Mouse (Mus musculus): ENCODE measurements around the gene Abhd16a. TPM values are rescaled to one million over a fixed set of nuclear protein-coding genes. Genes with fewer than 3 reads are reported as not detected.
"Not testable (repeated sequence)": the region's sequence is repeated elsewhere in the genome, so short reads cannot be mapped to it uniquely, and the experiment has no call there.

The Abhd16a gene
- polyA plus RNA-seq, 1 experiment: 64.7 TPM

- Histone ChIP-seq H3ac (ENCODE audit: control insufficient read depth, insufficient read length) (peak within 1 kb of the TSS; percentile 66), H3K79me2 (ENCODE audit: control insufficient read depth, insufficient read depth) (peaks cover 30% of the 10 kb centered on the region), H3K4me2 (ENCODE audit: low read depth) (peak within 1 kb of the TSS; percentile 97), H3K36me3 (ENCODE audit: control insufficient read depth, insufficient read depth) (peaks cover 7% of the 10 kb centered on the region), H3K4me3 (peak within 1 kb of the TSS; percentile 97), H3K27me3 (ENCODE audit: control insufficient read depth, insufficient read depth, insufficient read length) (no peaks in the 10 kb centered on the region)
- TF ChIP-seq CEBPB (IDR thresholded peaks at IDR 0.05; ENCODE audit: insufficient read depth, poor library complexity, severe bottlenecking) (no peak), MYOG (IDR thresholded peaks at IDR 0.05; ENCODE audit: control insufficient read depth in 1 of 3, insufficient read depth in 1 of 3, insufficient read length in 2 of 3, low read depth in 2 of 3) (no peak), POLR2AphosphoS2 (IDR thresholded peaks at IDR 0.05; ENCODE audit: insufficient read length, low read depth) (peak; percentile 41), SRF (IDR thresholded peaks at IDR 0.05; ENCODE audit: control insufficient read depth, insufficient read length, low read depth) (peak; percentile 38), TCF12 (IDR thresholded peaks at IDR 0.05; ENCODE audit: insufficient read depth, poor library complexity, severe bottlenecking) (no peak), TCF3 (IDR thresholded peaks at IDR 0.05; ENCODE audit: insufficient read length, low read depth) (no peak), REST (IDR thresholded peaks at IDR 0.05; ENCODE audit: insufficient read depth, insufficient read length) (no peak), POLR2A (IDR thresholded peaks at IDR 0.05; ENCODE audit: insufficient read length, low read depth) (peak; percentile 51), USF1 (IDR thresholded peaks at IDR 0.05; ENCODE audit: low read depth) (no peak), MYOD1 (IDR thresholded peaks at IDR 0.05; ENCODE audit: control insufficient read depth in 1 of 3, insufficient read length in 2 of 3, low read depth in 2 of 3) (no peak)
These were observed 32.2 kb downstream of the Abhd16a start, which contains the start of gene Gpank1 for GRCm38 (mm10) chr17:35121143-35121799. TSS of gene Gpank1 (plus strand) at chr17:35121455.

GRCm38 (mm10) chr17:35121871-35122303 is 32.8 kb downstream of the Abhd16a start, which contains the start of gene Csnk2b:
TSS of gene Csnk2b (minus strand) at chr17:35122053.
- Histone ChIP-seq H3K79me2 (ENCODE audit: control insufficient read depth, insufficient read depth) (peaks cover 36% of the 10 kb centered on the region), H3K36me3 (ENCODE audit: control insufficient read depth, insufficient read depth) (peaks cover 7% of the 10 kb centered on the region), H3K27me3 (ENCODE audit: control insufficient read depth, insufficient read depth, insufficient read length) (no peaks in the 10 kb centered on the region), H3ac (ENCODE audit: control insufficient read depth, insufficient read length) (peak within 1 kb of the TSS; percentile 66), H3K4me3 (peak within 1 kb of the TSS; percentile 97), H3K4me2 (ENCODE audit: low read depth) (peak within 1 kb of the TSS; percentile 97)
- TF ChIP-seq E2F4 (IDR thresholded peaks at IDR 0.05; ENCODE audit: insufficient read depth) (peak; percentile 74), TCF3 (IDR thresholded peaks at IDR 0.05; ENCODE audit: insufficient read length, low read depth) (no peak), CEBPB (IDR thresholded peaks at IDR 0.05; ENCODE audit: insufficient read depth, poor library complexity, severe bottlenecking) (no peak)

DNA sequence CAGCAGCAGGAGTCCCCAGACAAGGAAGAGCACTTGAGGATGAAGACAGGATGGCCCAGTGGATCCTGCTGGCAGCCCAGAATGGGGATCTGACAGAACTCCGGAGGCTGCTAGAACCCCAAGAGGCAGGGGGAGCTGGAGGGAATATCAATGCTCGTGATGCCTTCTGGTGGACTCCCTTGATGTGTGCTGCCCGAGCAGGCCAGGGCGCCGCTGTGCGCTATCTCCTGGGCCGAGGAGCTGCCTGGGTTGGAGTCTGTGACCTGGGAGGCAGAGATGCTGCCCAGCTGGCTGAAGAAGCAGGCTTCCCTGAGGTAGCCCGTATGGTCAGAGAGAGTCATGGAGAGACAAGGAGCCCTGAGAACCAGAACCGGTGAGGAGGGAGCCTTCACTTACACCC is 34.2 kb downstream of the Abhd16a start:
- H3K27me3 ChIP-seq (ENCODE audit: control insufficient read depth, insufficient read depth, insufficient read length); H3K4me2 ChIP-seq (ENCODE audit: low read depth); H3K4me3 ChIP-seq; H3K36me3 ChIP-seq (ENCODE audit: control insufficient read depth, insufficient read depth); H3ac ChIP-seq (ENCODE audit: control insufficient read depth, insufficient read length): not testable (repeated sequence)
- H3K79me2 ChIP-seq (ENCODE audit: control insufficient read depth, insufficient read depth): peaks cover 50% of the 10 kb centered on the region

DNA sequence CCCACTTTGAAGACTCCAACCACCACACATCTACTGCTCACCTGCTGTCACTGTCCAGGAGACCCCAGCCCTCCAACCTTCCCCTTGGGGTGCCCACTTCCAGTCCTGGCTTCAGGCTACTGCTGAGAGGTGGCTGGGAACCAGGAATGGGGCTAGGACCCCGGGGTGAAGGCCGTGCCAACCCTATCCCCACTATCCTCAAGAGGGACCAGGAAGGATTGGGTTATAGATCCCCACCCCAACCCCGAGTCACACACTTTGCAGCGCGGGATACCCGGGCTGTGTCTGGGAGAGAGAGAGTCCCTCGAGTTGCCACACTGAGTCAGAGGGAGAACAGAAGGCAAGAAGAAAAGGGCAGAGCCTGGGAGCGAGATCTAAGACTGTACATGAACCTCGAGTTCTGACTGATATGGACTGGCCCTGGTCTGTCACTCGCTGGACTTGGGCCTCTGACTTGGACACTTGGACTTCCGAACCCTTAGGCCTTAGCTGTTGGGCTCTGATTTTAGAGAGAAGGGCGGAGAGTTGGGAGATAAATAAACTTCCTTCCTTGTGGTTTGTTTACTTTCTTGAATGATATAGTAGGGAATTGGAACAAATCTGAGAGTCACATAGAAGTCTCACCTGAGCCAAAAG is 35.3 kb downstream of the Abhd16a start:
- not testable (repeated sequence) for H3K4me3 ChIP-seq; H3K27me3 ChIP-seq (ENCODE audit: control insufficient read depth, insufficient read depth, insufficient read length)

GRCm38 (mm10) chr17:35125081-35125480 is 36.0 kb downstream of the Abhd16a start:
- Histone ChIP-seq H3K4me2 (ENCODE audit: low read depth) (peak overlapping the region; percentile 78), H3ac (ENCODE audit: control insufficient read depth, insufficient read length) (no peak overlapping the region), H3K4me3 (no peak overlapping the region), H3K27me3 (ENCODE audit: control insufficient read depth, insufficient read depth, insufficient read length) (no peaks in the 10 kb centered on the region), H3K36me3 (ENCODE audit: control insufficient read depth, insufficient read depth) (no peaks in the 10 kb centered on the region), H3K79me2 (ENCODE audit: control insufficient read depth, insufficient read depth) (peaks cover 45% of the 10 kb centered on the region)
- TF ChIP-seq MYOD1 (IDR thresholded peaks at IDR 0.05; ENCODE audit: control insufficient read depth in 1 of 3, insufficient read length in 2 of 3, low read depth in 2 of 3): no peak
- TF ChIP-seq TCF12 (IDR thresholded peaks at IDR 0.05; ENCODE audit: insufficient read depth, poor library complexity, severe bottlenecking): no peak
- no peak for TF ChIP-seq SRF (IDR thresholded peaks at IDR 0.05; ENCODE audit: control insufficient read depth, insufficient read length, low read depth)
- TF ChIP-seq REST (IDR thresholded peaks at IDR 0.05; ENCODE audit: insufficient read depth, insufficient read length): no peak
- no peak for TF ChIP-seq POLR2A (IDR thresholded peaks at IDR 0.05; ENCODE audit: insufficient read length, low read depth)
- TF ChIP-seq CEBPB (IDR thresholded peaks at IDR 0.05; ENCODE audit: insufficient read depth, poor library complexity, severe bottlenecking): no peak
- no peak for TF ChIP-seq E2F4 (IDR thresholded peaks at IDR 0.05; ENCODE audit: insufficient read depth)
- TF ChIP-seq MYOG (IDR thresholded peaks at IDR 0.05; ENCODE audit: control insufficient read depth in 1 of 3, insufficient read depth in 1 of 3, insufficient read length in 2 of 3, low read depth in 2 of 3): no peak
- no peak for TF ChIP-seq MAX (IDR thresholded peaks at IDR 0.05; ENCODE audit: low read depth)
- TF ChIP-seq USF1 (IDR thresholded peaks at IDR 0.05; ENCODE audit: low read depth): no peak
- TF ChIP-seq POLR2AphosphoS2 (IDR thresholded peaks at IDR 0.05; ENCODE audit: insufficient read length, low read depth): no peak
- no peak for TF ChIP-seq TCF3 (IDR thresholded peaks at IDR 0.05; ENCODE audit: insufficient read length, low read depth)

More for the DNA sequence above, 35.3 kb downstream of the Abhd16a start:
- peaks cover 52% of the 10 kb centered on the region for H3K79me2 ChIP-seq (ENCODE audit: control insufficient read depth, insufficient read depth)
- H3ac ChIP-seq (ENCODE audit: control insufficient read depth, insufficient read length); H3K4me2 ChIP-seq (ENCODE audit: low read depth); H3K36me3 ChIP-seq (ENCODE audit: control insufficient read depth, insufficient read depth): not testable (repeated sequence)
